Mouse (Mus musculus): ENCODE data around the gene Cryba4.

The Cryba4 gene

DNA sequence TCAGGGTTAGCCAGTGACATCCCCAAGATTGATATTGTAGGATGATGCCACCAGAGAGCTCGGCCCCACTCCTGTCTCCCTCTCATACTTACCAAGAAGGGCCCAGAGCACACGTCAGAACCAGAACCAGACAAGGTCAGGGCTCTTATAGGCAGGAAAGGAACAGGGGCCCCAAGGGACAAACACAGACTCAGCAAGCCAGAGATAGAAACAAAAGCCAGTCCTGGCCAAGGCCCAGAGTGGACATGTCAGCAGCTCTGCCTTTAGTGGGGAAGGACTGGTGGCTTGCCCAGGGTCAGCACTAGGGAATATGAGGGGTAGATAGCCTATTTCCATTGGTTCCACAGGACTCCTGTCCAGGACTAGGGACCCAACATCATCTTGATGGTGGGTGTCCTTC is at the start of gene Cryba4:
Gene Cryba4 (minus strand): TSS at position 119 of the 400 bp plus-strand sequence.
- DNase-seq (ENCODE audit: low spot score in 2 of 2) = no peak

- DNase-seq (ENCODE audit: low spot score in 2 of 2) = no peak
Measured at GRCm38 (mm10) chr5:112301694-112302093, 49.4 kb upstream of the Cryba4 start.

- no peak for DNase-seq (ENCODE audit: low spot score in 2 of 2)
Measured at GRCm38 (mm10) chr5:112300721-112301308, 48.5 kb upstream of the Cryba4 start.

DNA sequence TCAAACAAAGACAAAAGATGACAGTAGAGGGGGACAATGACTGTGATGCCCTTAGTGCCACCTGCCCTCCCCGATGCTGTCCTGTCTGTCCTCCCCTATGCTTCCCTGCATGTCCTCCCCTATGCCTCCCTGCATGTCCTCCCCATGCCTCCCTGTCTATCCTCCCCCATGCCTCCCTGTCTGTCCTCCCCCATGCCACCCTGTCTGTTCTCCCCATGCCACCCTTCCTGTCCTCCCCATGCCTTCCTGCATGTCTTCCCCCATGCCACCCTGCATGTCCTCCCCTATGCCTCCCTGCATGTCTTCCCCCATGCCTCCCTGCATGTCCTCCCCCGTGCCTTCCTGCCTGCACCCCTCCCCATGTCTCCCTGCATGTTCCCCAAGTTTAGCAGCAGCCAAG is 47.8 kb upstream of the Cryba4 start:
- DNase-seq (ENCODE audit: low spot score in 2 of 2) = no peak

- no peak for DNase-seq (ENCODE audit: low spot score in 2 of 2)
Measured at GRCm38 (mm10) chr5:112299399-112299798, 47.1 kb upstream of the Cryba4 start.

DNA sequence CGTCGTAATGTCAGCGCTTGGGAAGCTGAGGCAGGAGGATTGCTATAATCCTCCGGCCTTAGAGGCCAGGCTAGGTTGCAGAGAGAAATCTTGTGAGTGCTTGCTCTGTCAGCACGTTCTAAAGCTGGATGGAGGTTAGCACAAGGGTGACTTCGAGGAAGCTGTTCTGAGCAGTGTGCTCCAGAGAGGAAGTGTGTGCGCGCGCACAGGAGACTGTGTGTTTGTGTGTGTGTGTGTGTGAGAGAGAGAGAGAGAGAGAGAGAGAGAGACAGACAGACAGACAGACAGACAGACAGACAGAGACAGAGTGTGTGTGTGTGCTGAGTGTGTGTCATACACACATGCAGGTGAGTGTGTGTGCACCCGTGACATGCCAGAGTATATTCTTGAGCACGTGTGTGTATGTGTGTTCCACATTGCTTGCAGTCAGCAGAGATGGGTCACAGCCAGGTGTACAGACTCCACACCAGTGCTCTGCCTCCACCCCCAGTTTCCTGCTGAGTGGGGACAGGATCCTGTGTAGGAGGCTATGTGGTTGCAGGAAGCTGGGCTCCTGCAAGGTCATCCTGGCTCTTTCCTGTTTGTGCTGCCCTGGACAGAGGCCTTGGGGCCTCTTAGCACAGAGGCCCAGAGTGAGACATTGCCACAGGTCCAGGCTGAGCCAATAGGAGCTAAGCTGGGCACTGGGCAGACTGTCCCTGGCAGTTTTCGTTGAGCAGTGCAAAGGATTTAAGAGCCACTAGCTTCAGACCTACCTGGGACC is 46.1 kb upstream of the Cryba4 start:
- no peak for DNase-seq (ENCODE audit: low spot score in 2 of 2)

DNA sequence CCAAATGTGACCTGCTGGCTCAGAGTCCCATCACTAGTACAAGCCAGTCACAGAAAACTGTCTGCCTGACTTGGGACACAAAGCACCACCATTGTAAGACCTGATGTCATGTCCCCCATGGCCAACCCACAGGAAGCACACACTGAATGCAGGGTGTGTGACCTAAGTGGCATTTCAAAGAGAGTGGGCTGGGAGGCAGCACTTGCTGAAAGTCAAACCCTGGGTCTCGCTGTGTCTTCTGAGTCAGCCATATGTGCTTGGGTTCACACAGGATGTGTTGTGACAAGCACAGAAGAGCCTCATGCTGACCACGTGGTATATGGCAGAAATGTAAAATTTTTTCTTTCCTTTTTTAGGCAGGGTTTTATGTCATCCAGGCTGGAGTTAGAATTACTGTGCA is 44.9 kb upstream of the Cryba4 start:
- DNase-seq (ENCODE audit: low spot score in 2 of 2) = no peak

DNA sequence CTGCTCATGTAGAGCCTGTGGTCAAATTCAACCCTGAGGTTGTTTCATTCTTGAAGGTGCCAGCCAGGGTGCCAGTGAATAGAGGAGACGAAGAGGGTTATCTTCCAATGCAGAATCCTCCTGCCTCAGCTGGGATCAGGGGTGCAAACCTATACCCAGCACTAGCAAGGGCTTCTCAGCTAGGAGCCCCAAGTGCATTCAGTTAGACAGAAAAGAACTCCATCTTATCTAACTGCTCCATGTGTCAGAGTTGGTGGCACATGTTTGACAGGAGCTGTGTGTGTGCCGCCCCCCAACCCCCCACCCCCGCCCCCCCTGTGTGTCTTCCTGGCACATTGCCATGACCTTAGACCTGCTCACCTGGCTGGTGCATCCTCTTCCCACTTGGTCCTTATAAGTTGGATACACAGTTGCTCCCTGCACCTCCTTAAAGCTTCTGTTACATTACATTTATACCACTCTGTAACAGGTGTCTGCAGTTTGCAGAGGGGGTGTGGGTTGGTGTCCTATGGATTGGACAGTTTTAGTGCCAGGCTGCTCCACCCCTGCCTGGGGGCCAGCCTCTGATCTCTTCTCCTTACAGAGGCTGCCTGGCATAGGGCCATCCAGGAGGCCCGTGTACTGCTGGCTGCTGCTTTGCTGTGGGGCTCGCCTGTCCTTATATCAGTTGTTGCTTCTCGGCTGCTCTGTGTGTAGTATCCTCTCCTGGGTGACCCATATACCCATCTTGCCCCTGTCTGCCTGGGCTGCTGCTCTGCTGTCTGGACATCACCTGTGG is 44.3 kb upstream of the Cryba4 start:
- no peak for DNase-seq (ENCODE audit: low spot score in 2 of 2)

DNA sequence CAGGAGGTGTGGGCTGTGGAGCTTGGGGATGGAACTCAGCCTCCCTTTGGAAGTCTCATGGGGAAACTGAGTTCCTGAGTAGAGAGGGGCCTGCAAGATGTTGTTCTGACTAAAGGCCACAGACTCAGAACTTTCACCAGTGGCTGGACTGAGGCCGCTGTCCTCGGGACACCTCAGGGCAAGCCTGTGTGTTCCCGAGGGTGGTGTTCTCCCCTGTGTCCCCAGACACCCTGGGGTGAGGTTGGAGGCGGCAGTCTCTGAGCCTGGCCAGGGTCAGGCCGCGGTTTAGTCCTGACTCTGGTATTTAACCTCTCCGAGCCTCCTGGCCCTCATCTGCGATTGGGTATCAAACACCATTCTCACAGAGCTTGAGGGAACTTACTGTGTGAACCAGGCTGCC is 43.2 kb upstream of the Cryba4 start:
- no peak for DNase-seq (ENCODE audit: low spot score in 2 of 2)

DNA sequence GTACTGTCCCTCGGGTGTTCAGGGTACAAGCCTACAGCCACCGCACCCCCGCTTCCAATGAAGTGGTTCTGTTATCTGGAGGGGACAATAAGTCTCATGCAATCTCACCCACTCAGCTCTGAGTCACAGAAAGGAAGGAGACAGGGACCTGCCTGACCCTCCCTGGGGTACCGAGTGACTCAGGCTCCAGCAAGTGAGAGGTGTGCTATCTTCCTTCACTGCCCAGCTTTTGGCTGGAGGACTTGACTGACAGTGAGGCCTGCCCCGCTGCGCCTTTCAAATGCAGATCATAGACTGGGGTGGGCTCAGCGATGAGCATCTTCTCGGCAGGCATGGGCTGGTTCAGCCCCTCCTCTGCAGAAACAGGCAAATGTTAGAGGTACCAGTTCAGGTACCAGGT is 42.8 kb upstream of the Cryba4 start:
- DNase-seq (ENCODE audit: low spot score in 2 of 2) = no peak

DNA sequence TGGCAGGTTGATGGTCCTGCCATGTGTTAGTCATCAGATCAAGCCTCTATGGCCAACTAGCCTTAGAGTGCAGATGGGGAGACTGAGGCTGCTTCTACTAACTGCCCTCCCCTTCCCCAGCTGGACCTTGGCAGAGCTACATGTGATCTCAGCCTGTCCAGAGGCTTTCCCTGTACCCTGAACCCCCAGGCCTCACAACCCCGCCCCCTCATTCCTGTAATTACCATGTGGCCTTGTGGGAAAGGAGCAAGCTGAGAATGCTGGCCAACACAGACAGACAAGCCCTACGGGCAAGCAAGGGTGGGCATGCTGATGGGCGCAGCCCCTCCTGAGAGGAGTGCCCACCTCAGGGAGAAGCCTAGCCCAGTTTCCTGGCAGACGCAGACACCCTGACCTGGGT is 42.4 kb upstream of the Cryba4 start:
- no peak for DNase-seq (ENCODE audit: low spot score in 2 of 2)

DNA sequence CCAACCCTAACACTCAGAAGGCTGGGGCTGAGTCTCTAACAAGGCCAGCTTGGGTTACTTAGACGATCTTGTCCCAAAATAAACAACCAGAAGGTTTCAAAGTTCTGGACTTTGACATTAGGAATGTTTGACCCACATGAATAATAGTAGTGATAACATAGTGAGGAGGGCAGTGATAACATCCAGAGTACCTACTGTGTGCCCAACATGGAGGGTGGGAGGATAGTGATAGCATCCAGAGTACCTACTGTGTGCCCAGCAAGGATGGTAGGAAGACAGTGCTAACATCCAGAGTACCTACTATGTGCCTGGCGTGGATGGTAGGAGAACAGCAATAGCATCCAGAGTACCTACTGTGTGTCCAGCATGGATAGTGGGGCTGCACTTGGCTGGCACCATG is 41.5 kb upstream of the Cryba4 start:
- DNase-seq (ENCODE audit: low spot score in 2 of 2) = no peak

DNA sequence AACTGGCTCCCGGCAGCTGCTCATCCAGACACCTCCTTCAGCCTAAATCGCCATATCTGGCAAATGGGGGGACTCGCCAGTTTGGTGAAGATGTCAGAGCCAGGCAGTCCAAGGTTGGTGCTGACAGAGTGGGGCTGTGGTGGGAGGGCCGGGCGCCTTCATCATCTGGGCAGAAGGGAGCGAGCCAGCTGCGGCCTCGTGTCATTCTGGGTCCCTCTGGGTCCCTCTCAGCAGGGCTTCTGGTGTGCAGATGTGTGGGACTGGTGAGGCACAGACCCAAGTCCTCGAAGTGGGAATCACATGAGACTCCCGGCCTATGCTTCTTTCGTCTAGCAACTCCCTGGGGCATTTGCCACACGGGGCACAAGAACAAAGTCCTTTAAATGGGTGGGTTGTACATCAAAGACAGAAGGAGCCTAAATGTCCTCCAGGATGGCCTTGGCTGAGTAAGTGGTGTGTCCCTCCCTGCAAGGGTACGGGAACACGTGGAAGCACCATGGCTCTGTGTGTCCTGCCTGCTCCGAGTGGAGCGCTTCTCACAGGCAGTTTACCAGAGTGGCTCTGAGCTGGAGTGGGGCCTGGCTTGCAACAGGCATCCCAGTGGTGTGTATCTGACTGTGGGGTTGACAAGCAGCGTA is 40.1 kb upstream of the Cryba4 start:
- DNase-seq (ENCODE audit: low spot score in 2 of 2) = no peak

DNA sequence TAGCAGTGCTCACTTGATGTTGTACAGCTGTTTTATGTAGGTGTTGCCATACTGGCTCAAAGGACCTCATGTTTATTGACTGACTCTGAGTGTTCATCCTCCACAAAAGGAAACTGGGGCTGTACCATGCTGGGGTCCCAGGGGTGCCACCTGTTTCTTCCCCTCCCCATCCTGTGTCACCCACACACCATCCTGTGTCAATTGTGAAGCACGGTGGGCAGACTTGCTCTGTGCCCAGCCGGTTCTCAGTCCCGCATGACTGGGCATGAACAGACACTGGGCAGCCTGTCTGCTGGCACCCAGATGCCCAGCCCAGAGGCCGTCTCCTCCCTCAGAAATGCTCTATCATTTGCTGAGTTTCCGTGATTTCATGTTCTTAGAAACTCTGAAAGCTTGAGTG is 39.5 kb upstream of the Cryba4 start:
- no peak for DNase-seq (ENCODE audit: low spot score in 2 of 2)

GRCm38 (mm10) chr5:112290536-112290880 is 38.2 kb upstream of the Cryba4 start:
- DNase-seq (ENCODE audit: low spot score in 2 of 2) = no peak

DNA sequence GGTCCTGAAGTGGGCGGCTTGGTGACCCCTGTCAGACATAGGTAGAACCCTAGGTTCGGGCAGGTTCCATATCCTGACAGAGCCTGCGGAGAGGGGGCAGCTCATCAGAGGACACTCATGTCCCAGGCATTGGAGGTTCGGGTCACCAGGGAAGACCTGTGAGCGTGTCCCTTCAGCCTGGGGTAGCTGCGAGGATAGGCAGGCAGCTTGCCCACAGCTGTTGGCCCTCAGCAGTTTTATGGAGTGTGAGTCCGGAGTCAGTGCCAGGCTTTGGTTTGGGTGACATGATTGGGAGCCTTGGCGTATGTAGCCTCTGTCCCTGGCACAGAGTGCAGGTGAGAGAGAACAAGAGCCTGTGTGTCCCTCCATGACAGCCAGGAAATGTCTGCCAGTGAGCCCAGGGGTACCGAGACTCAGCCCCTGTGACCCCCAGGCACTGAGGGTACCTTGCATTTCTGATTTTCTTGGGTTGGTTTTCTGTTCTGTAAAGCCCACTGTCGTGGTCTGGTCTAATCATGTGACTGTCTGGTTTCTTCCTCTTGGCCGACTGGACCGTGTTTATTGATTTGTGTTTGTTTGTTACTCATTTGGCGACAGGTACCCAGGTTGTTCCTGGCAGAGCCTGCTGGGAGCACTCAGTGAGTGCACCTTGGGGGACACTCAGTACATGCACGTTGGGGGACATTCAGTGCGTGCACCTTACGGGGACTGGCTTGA is 37.7 kb upstream of the Cryba4 start:
- DNase-seq (ENCODE audit: low spot score in 2 of 2) = no peak

DNA sequence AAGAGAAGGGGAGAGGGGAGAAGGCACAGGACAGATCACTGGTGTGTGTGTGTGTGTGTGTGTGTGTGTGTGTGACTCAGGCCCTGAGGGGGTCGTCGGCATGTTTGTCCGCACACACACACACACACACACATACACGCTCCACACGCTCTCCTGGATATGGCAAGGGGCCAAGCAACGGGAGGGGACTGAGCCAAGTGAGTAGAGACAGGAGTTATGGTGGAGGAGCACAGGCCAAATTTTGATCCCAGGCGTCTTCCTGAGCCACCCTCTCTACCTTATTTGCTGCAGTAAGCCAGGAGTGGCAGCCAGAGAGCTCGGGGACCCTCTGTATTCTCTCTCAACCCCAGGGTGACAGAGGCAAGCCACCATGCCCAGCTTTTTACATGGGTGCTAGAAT is 36.9 kb upstream of the Cryba4 start:
- no peak for DNase-seq (ENCODE audit: low spot score in 2 of 2)

- no peak for DNase-seq (ENCODE audit: low spot score in 2 of 2)
Measured at GRCm38 (mm10) chr5:112288193-112289141, 36.1 kb upstream of the Cryba4 start.

GRCm38 (mm10) chr5:112287652-112288051 is 35.3 kb upstream of the Cryba4 start:
- no peak for DNase-seq (ENCODE audit: low spot score in 2 of 2)

GRCm38 (mm10) chr5:112286984-112287641 is 34.8 kb upstream of the Cryba4 start:
- DNase-seq (ENCODE audit: low spot score in 2 of 2) = no peak
